ENCODE assay signal across 21 mouse cellular contexts in genomic region chr5:135607581-135607980, GRCm38 (mm10). TPM values are rescaled to one million over a fixed set of nuclear protein-coding genes. Genes with fewer than 3 reads are reported as not detected.
"Had no signal": no experiment of that assay in that cellular context is flagged by ENCODE, and none has a peak within 500 bp of the region (broad histone marks: within the 10 kb centered on the region; RNA-seq: fewer than 3 reads in every experiment).

No protein-coding gene starts in this region.

- DNase-seq: cerebellum, adult 9-10 months; cerebellum, adult 9-11 months; cerebellum, postnatal 10 days; cerebellum, postnatal 14 days; cerebellum, postnatal 25 days; cerebellum, postnatal 36 days; embryo, embryonic 11 days; forebrain, postnatal 0 days; gastrocnemius, adult 2 months; gastrocnemius, postnatal 10 days; gastrocnemius, postnatal 14 days; gastrocnemius, postnatal 25 days; gastrocnemius, postnatal 36 days; heart, adult 18-20 months; heart, adult 2 months had no signal

RNA-seq across cellular contexts. Expression of gene Ccl24, which starts 34.7 kb away (rescaled TPM):
- total RNA-seq: common myeloid progenitor, adult 5-6 weeks had no signal

RNA-seq across cellular contexts. Expression of gene Ccl26, which starts 44.2 kb away (rescaled TPM):
- total RNA-seq: common myeloid progenitor, adult 5-6 weeks; forebrain, postnatal 0 days; gastrocnemius, adult 18-20 months; gastrocnemius, adult 2 months; gastrocnemius, adult 8-10 months; gastrocnemius, postnatal 10 days; gastrocnemius, postnatal 14 days; gastrocnemius, postnatal 25 days; gastrocnemius, postnatal 36 days; gastrocnemius, postnatal 4 days; granulocyte monocyte progenitor cell, adult 5-6 weeks; heart, adult 18-20 months; heart, adult 2 months; heart, adult 8-10 months had no signal
